Mouse (Mus musculus) neural tube, embryonic 13.5 days (tissue): ENCODE data around the gene Gm15013. TPM values are rescaled to one million over a fixed set of nuclear protein-coding genes. Genes with fewer than 3 reads are reported as not detected.
A peak's percentile ranks its signal among the peaks of the same experiment; 100 is the strongest.
"Not testable (repeated sequence)": the region's sequence is repeated elsewhere in the genome, so short reads cannot be mapped to it uniquely, and the experiment has no call there.

Experiments used
- ATAC-seq: fragments of 200-750 bp; cut with Nextera tagmentation; 2 replicates; pipeline ENCODE4 v1.8.0; 2017; ENCODE audit warnings: low read depth, mild to moderate bottlenecking, moderate TSS enrichment, moderate library complexity
- H3K27ac ChIP-seq: fragments of 300-500 bp; sonication (generic); replicated peaks from 2 replicates; pipeline ENCODE4 v1.5.1; 2015; ENCODE audit warnings: moderate library complexity, mild to moderate bottlenecking, inconsistent platforms
- H3K27me3 ChIP-seq: fragments of 300-500 bp; sonication (generic); 2 replicates; pipeline ENCODE4 v1.6.1; 2015; ENCODE audit warnings: mild to moderate bottlenecking, inconsistent platforms
- H3K36me3 ChIP-seq: fragments of 300-500 bp; sonication (generic); 2 replicates; pipeline ENCODE4 v1.6.1; 2015; ENCODE audit warnings: mild to moderate bottlenecking, inconsistent platforms
- H3K4me1 ChIP-seq: fragments of 300-500 bp; sonication (generic); replicated peaks from 2 replicates; pipeline ENCODE4 v1.6.1; 2015; ENCODE audit warnings: inconsistent platforms
- H3K4me2 ChIP-seq: fragments of 300-500 bp; sonication (generic); 2 replicates; pipeline ENCODE4 v1.6.1; 2015; ENCODE audit warnings: inconsistent platforms, mild to moderate bottlenecking, moderate library complexity
- H3K4me3 ChIP-seq: fragments of 300-500 bp; sonication (generic); 2 replicates; pipeline ENCODE4 v1.5.1; 2015; ENCODE audit warnings: mild to moderate bottlenecking, inconsistent platforms
- H3K9ac ChIP-seq: fragments of 300-500 bp; sonication (generic); 2 replicates; pipeline ENCODE4 v1.6.1; 2015; ENCODE audit warnings: moderate library complexity, mild to moderate bottlenecking, inconsistent platforms
- H3K9me3 ChIP-seq: fragments of 300-500 bp; sonication (generic); 2 replicates; pipeline ENCODE4 v1.6.1; 2016; ENCODE audit warnings: inconsistent platforms
- WGBS: fragments of 180-500 bp; shearing (Covaris S2); methylation state at CpG from one replicate; pipeline ENCODE4 v1.1.7; 2015; 5-methylcytosine and 5-hydroxymethylcytosine counted together
- polyA plus RNA-seq: library from polyadenylated mRNA; unstranded; fragments of >200 nt; fragmentation: Nextera tagmentation; extraction: Ambion mirVana; gene quantifications from 2 replicates; pipeline ENCODE4 v1.2.1, GENCODE M21; 2015

Gene Gm15013
- not detected in 2 replicates for polyA plus RNA-seq

GRCm38 (mm10) chrX:139714381-139714780 lies at the start of gene Gm15013:
Gm15013 (minus strand) TSS chrX:139714481.
- WGBS = 95% methylated on average over 8 of the region's 8 CpGs
- H3K4me1 ChIP-seq = no peaks in the 10 kb centered on the region
- no peaks in the 10 kb centered on the region for H3K27me3 ChIP-seq
- no peak within 1 kb of the TSS for H3K4me3 ChIP-seq
- no peak within 1 kb of the TSS for H3K27ac ChIP-seq
- H3K9ac ChIP-seq = no peak within 1 kb of the TSS
- no peak for ATAC-seq
- H3K4me2 ChIP-seq = no peak within 1 kb of the TSS
- H3K9me3 ChIP-seq = no peaks in the 10 kb centered on the region
- H3K36me3 ChIP-seq = no peaks in the 10 kb centered on the region

- Histone ChIP-seq H3K4me3 (no peak overlapping the region), H3K4me2 (no peak overlapping the region), H3K9me3 (no peaks in the 10 kb centered on the region), H3K4me1 (no peaks in the 10 kb centered on the region), H3K27ac (no peak overlapping the region), H3K27me3 (peaks cover 3% of the 10 kb centered on the region; the same call in 1 of the 2 replicates), H3K9ac (no peak overlapping the region), H3K36me3 (no peaks in the 10 kb centered on the region)
- WGBS = 77% methylated on average over 2 of the region's 2 CpGs
- ATAC-seq = no peak
Measured at GRCm38 (mm10) chrX:139762546-139762945, 48.3 kb upstream of the Gm15013 start.

GRCm38 (mm10) chrX:139758634-139759033 lies 44.4 kb upstream of the Gm15013 start:
- not testable (repeated sequence) for H3K27me3 ChIP-seq, H3K4me3 ChIP-seq, H3K36me3 ChIP-seq, H3K4me2 ChIP-seq, H3K9me3 ChIP-seq, H3K4me1 ChIP-seq, H3K27ac ChIP-seq, ATAC-seq, H3K9ac ChIP-seq
- 85% methylated on average over 3 of the region's 3 CpGs for WGBS

DNA sequence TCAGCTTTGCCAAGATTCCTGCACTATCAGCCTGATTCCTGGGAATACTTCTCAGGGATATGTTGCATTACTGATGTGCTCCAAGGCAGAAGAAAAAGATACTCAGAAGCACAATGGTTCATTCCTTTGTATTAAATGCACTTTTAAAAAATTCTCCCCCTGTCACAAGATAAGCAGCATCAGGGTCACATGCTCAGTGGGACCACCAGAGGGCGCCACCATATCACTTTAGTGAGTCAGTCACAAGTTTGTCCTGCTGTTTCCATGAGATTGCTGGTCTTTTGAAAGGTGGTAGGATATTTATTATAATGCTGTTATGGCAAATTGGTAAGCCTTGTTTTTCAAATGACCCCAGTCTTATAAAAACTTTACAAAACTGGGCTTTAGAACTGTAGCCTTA lies 37.6 kb upstream of the Gm15013 start:
- Histone ChIP-seq H3K27me3 (no peaks in the 10 kb centered on the region; the same call in 1 of the 2 replicates), H3K4me2 (no peak overlapping the region), H3K9me3 (no peaks in the 10 kb centered on the region), H3K27ac (no peak overlapping the region), H3K9ac (no peak overlapping the region), H3K36me3 (no peaks in the 10 kb centered on the region), H3K4me3 (no peak overlapping the region), H3K4me1 (no peaks in the 10 kb centered on the region)
- no peak for ATAC-seq
- 0% methylated on average over 1 of the region's 1 CpGs for WGBS

DNA sequence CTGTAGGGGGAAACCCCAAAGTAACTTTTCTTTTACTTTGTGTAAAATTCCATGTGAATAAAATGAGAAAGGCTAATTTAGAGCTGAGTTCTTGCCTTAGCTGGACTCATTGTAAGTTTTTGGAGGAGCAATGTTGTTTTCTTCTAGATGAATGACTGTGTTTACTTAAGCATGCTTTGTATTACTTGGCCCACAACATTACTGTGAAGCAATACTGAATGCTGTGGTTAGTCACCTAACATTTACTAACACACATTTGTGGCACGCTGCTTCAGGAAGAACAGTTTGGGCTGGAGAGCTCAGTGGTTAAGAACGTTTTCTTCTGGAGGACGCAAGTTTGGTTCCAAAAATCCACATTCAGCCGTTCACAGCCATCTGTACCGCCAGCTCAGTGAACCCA lies 22.8 kb upstream of the Gm15013 start:
- no peak overlapping the region for H3K27ac ChIP-seq
- H3K4me3 ChIP-seq = no peak overlapping the region
- H3K27me3 ChIP-seq = peaks cover 16% of the 10 kb centered on the region
- no peak overlapping the region for H3K9ac ChIP-seq
- no peak for ATAC-seq
- no peaks in the 10 kb centered on the region for H3K9me3 ChIP-seq
- 86% methylated on average over 5 of the region's 5 CpGs for WGBS
- H3K4me1 ChIP-seq = no peaks in the 10 kb centered on the region
- no peaks in the 10 kb centered on the region for H3K36me3 ChIP-seq
- no peak overlapping the region for H3K4me2 ChIP-seq

DNA sequence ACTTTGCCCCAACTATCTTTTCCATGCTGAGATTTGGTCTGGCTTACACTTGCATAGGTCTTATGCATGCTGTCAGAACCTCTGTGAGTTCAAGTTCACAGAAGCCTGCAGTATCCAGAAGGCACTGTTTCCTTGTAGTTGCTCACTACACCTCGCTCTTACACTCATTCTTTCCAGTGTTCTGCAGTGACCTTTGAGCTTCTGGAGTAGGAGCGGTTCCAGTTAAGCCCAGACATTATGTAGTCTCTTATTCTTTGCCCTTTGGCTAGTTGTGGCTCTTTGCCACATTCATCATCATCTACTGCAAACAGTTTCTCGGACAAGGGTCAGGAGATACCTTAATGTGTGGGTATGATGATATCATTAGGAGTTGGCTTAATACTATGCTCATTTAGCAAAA lies 16.3 kb upstream of the Gm15013 start:
- ATAC-seq = no peak
- Histone ChIP-seq H3K9ac (no peak overlapping the region), H3K27me3 (peaks cover 10% of the 10 kb centered on the region; the same call in 1 of the 2 replicates), H3K4me2 (no peak overlapping the region), H3K4me3 (no peak overlapping the region), H3K4me1 (no peaks in the 10 kb centered on the region), H3K36me3 (no peaks in the 10 kb centered on the region), H3K9me3 (no peaks in the 10 kb centered on the region), H3K27ac (no peak overlapping the region)
- WGBS = 90% methylated on average over 3 of the region's 3 CpGs

DNA sequence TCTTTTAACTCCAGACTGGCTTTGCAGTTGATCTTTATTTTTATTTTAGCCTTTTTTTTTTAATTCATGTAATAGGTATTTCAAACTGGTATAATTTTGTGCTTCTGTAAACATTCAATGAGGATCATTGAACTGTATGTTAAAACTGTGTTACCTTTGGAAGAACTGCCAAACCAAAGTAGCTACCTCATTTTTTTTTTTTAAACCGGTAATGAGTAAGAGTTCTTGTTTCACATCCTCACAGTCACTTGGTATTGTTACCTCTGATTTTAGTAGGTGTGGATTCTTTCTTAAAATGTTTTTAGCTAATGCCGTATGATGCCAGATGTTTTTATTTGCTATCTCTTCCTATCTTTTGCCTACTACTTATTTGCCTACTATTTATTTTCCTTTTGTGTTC lies 8.1 kb upstream of the Gm15013 start:
- Histone ChIP-seq H3K27me3 (peaks cover 4% of the 10 kb centered on the region; the same call in 1 of the 2 replicates), H3K9me3 (no peaks in the 10 kb centered on the region), H3K36me3 (no peaks in the 10 kb centered on the region), H3K9ac (no peak overlapping the region), H3K4me2 (no peak overlapping the region), H3K27ac (no peak overlapping the region), H3K4me1 (no peaks in the 10 kb centered on the region), H3K4me3 (no peak overlapping the region)
- 96% methylated on average over 2 of the region's 2 CpGs for WGBS
- ATAC-seq = no peak

GRCm38 (mm10) chrX:139684775-139685695 lies 29.2 kb downstream of the Gm15013 start, which contains the start of gene Tbc1d8b:
Tbc1d8b (plus strand) TSS chrX:139684996.
- H3K9me3 ChIP-seq = no peaks in the 10 kb centered on the region
- peak within 1 kb of the TSS; percentile 67 for H3K4me2 ChIP-seq
- H3K4me3 ChIP-seq = peak within 1 kb of the TSS; percentile 50
- no peaks in the 10 kb centered on the region for H3K36me3 ChIP-seq
- 13% methylated on average over 43 of the region's 43 CpGs for WGBS
- peak within 1 kb of the TSS; percentile 61 for H3K9ac ChIP-seq
- peaks cover 24% of the 10 kb centered on the region for H3K27me3 ChIP-seq
- no peak within 1 kb of the TSS for H3K27ac ChIP-seq
- H3K4me1 ChIP-seq = no peaks in the 10 kb centered on the region
- ATAC-seq = peak; percentile 100

DNA sequence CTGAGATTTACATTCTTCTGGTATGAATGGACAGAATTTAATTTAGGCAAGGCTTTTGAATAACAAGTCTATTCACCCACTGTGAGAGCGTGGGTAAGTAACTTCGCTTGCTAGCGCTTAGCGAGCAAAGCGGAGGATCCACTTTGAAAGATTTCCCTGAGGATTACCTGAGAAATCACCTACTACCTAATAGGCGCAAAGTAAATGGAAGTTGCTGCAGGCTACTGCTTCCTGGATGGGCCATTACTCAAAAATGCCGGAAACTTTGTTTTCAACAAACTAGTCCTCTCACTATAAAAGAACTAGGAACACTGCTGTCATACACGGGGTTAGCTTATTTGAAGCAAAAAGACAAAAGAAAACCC lies 29.9 kb downstream of the Gm15013 start:
- ATAC-seq = peak; percentile 52
- Histone ChIP-seq H3K4me1 (no peaks in the 10 kb centered on the region), H3K4me2 (peak overlapping the region; percentile 67)

DNA sequence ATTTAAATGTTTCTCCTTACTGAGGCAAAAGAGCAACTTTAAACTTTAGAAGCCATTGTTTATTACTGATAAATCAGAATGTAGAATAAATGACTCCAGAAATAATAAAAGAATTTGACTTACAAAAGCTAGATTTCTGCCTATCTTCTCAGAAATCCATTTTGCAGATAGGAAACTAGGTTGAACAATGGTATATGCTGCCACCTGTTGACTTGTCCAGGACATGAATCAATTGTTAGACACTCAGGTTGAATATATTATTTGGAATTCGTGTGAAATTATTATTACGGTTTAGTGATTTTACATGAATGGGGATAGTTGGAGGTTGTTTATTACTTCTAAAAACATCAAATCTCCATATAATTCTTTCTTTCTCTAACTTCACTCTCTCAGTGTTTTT lies 48.5 kb downstream of the Gm15013 start:
- Histone ChIP-seq H3K27ac (no peak overlapping the region), H3K27me3 (peaks cover 7% of the 10 kb centered on the region), H3K9ac (no peak overlapping the region), H3K4me2 (no peak overlapping the region), H3K4me1 (no peaks in the 10 kb centered on the region), H3K4me3 (no peak overlapping the region), H3K36me3 (no peaks in the 10 kb centered on the region), H3K9me3 (no peaks in the 10 kb centered on the region)
- WGBS = 87% methylated on average over 2 of the region's 2 CpGs
- no peak for ATAC-seq

More for the DNA sequence above, 29.9 kb downstream of the Gm15013 start:
- Histone ChIP-seq H3K36me3 (no peaks in the 10 kb centered on the region), H3K9me3 (no peaks in the 10 kb centered on the region), H3K27me3 (peaks cover 24% of the 10 kb centered on the region), H3K4me3 (peak overlapping the region; percentile 50), H3K27ac (no peak overlapping the region), H3K9ac (no peak overlapping the region)
- WGBS = 24% methylated on average over 8 of the region's 8 CpGs
